Mouse (Mus musculus) neural tube, embryonic 12.5 days (tissue): ENCODE measurements at regions not wholly inside any gene's neighbourhood (a gene's known extent, or its start where the extent isn't known, plus 50 kb on each side); places are given as distances from the start of the nearest gene placed in this dataset.

Source experiments
- ATAC-seq: fragments of 200-750 bp; cut with Nextera tagmentation; 2 replicates; pipeline ENCODE4 v1.8.0; 2017; ENCODE audit warnings: low read depth, mild to moderate bottlenecking, moderate TSS enrichment, moderate library complexity; ENCODE audit not compliant: low FRiP score
- H3K27ac ChIP-seq: fragments of 300-500 bp; sonication (generic); 2 replicates; pipeline ENCODE4 v1.5.1; 2016
- H3K27me3 ChIP-seq: fragments of 300-500 bp; sonication (generic); replicated peaks from 2 replicates; pipeline ENCODE4 v1.6.1; 2016; ENCODE audit warnings: mild to moderate bottlenecking
- H3K36me3 ChIP-seq: fragments of 300-500 bp; sonication (generic); 2 replicates; pipeline ENCODE4 v1.6.1; 2016; ENCODE audit warnings: mild to moderate bottlenecking
- H3K4me1 ChIP-seq: fragments of 300-500 bp; sonication (generic); 2 replicates; pipeline ENCODE4 v1.6.1; 2016
- H3K4me2 ChIP-seq: fragments of 300-500 bp; sonication (generic); replicated peaks from 2 replicates; pipeline ENCODE4 v1.6.1; 2016; ENCODE audit warnings: mild to moderate bottlenecking
- H3K4me3 ChIP-seq: fragments of 300-500 bp; sonication (generic); 2 replicates; pipeline ENCODE4 v1.5.1; 2016
- H3K9ac ChIP-seq: fragments of 300-500 bp; sonication (generic); 2 replicates; pipeline ENCODE4 v1.6.1; 2016; ENCODE audit warnings: mild to moderate bottlenecking
- H3K9me3 ChIP-seq: fragments of 300-500 bp; sonication (generic); 2 replicates; pipeline ENCODE4 v1.6.1; 2016; ENCODE audit warnings: mild to moderate bottlenecking
- WGBS: fragments of 180-500 bp; shearing (Covaris S2); methylation state at CpG from one replicate; pipeline ENCODE4 v1.1.7; 2016; 5-methylcytosine and 5-hydroxymethylcytosine counted together

GRCm38 (mm10) chr14:72042112-72042880 lies 449.3 kb downstream of the Gm9195 start:
- Histone ChIP-seq H3K9me3 (no peaks in the 10 kb centered on the region), H3K9ac (no peak overlapping the region), H3K27ac (no peak overlapping the region), H3K27me3 (no peaks in the 10 kb centered on the region), H3K36me3 (no peaks in the 10 kb centered on the region), H3K4me1 (no peaks in the 10 kb centered on the region), H3K4me3 (no peak overlapping the region), H3K4me2 (no peak overlapping the region)
- no peak for ATAC-seq
- WGBS = 56% methylated on average over 3 of the region's 3 CpGs

- WGBS = 63% methylated on average over 3 of the region's 3 CpGs
- Histone ChIP-seq H3K9ac (no peak overlapping the region), H3K27me3 (no peaks in the 10 kb centered on the region), H3K9me3 (no peaks in the 10 kb centered on the region), H3K27ac (no peak overlapping the region), H3K4me2 (no peak overlapping the region), H3K36me3 (no peaks in the 10 kb centered on the region), H3K4me3 (no peak overlapping the region), H3K4me1 (no peaks in the 10 kb centered on the region)
- ATAC-seq = no peak
Measured at GRCm38 (mm10) chr14:72030396-72030795, 461.2 kb downstream of the Gm9195 start.

- 80% methylated on average over 8 of the region's 8 CpGs for WGBS
- no peak overlapping the region for H3K9ac ChIP-seq
- H3K4me2 ChIP-seq = no peak overlapping the region
- ATAC-seq = no peak
- no peaks in the 10 kb centered on the region for H3K4me1 ChIP-seq
- no peaks in the 10 kb centered on the region for H3K9me3 ChIP-seq
- H3K4me3 ChIP-seq = no peak overlapping the region
- H3K27ac ChIP-seq = no peak overlapping the region
- no peaks in the 10 kb centered on the region for H3K27me3 ChIP-seq
- no peaks in the 10 kb centered on the region for H3K36me3 ChIP-seq
Measured at GRCm38 (mm10) chr14:72027362-72028020, 464.1 kb downstream of the Gm9195 start.

- no peak overlapping the region for H3K4me2 ChIP-seq
- no peak overlapping the region for H3K4me3 ChIP-seq
- no peaks in the 10 kb centered on the region for H3K27me3 ChIP-seq
- H3K9me3 ChIP-seq = no peaks in the 10 kb centered on the region
- no peak overlapping the region for H3K27ac ChIP-seq
- H3K4me1 ChIP-seq = no peaks in the 10 kb centered on the region; the same call in 1 of the 2 replicates
- H3K36me3 ChIP-seq = no peaks in the 10 kb centered on the region
- no peak overlapping the region for H3K9ac ChIP-seq
- 78% methylated on average over 2 of the region's 2 CpGs for WGBS
- ATAC-seq = no peak
Measured at GRCm38 (mm10) chr14:72004371-72004770, 487.3 kb downstream of the Gm9195 start.

GRCm38 (mm10) chr14:72002205-72003138 lies 489.2 kb downstream of the Gm9195 start:
- Histone ChIP-seq H3K4me2 (no peak overlapping the region), H3K27me3 (no peaks in the 10 kb centered on the region), H3K36me3 (no peaks in the 10 kb centered on the region), H3K27ac (no peak overlapping the region), H3K4me1 (no peaks in the 10 kb centered on the region; the same call in 1 of the 2 replicates), H3K4me3 (no peak overlapping the region), H3K9me3 (no peaks in the 10 kb centered on the region), H3K9ac (no peak overlapping the region)
- ATAC-seq = no peak
- WGBS = 63% methylated on average over 7 of the region's 7 CpGs

- WGBS = 88% methylated on average over 4 of the region's 4 CpGs
- Histone ChIP-seq H3K9ac (no peak overlapping the region), H3K4me3 (no peak overlapping the region), H3K4me2 (no peak overlapping the region), H3K27me3 (no peaks in the 10 kb centered on the region), H3K36me3 (no peaks in the 10 kb centered on the region), H3K27ac (no peak overlapping the region), H3K9me3 (no peaks in the 10 kb centered on the region), H3K4me1 (no peaks in the 10 kb centered on the region)
- ATAC-seq = no peak
Measured at GRCm38 (mm10) chr14:71973016-71973415, 518.6 kb downstream of the Gm9195 start.

- Histone ChIP-seq H3K9ac (no peak overlapping the region), H3K4me2 (no peak overlapping the region), H3K27me3 (no peaks in the 10 kb centered on the region), H3K9me3 (no peaks in the 10 kb centered on the region), H3K4me1 (no peaks in the 10 kb centered on the region), H3K4me3 (no peak overlapping the region), H3K36me3 (no peaks in the 10 kb centered on the region), H3K27ac (no peak overlapping the region)
- WGBS = 98% methylated on average over 1 of the region's 1 CpGs
- ATAC-seq = no peak
Measured at GRCm38 (mm10) chr14:71972521-71972920, 519.1 kb downstream of the Gm9195 start.

GRCm38 (mm10) chr14:71967646-71968045 lies 524.0 kb downstream of the Gm9195 start:
- Histone ChIP-seq H3K4me2 (no peak overlapping the region), H3K27me3 (no peaks in the 10 kb centered on the region), H3K9ac (no peak overlapping the region), H3K4me1 (peaks cover 4% of the 10 kb centered on the region; the same call in 1 of the 2 replicates), H3K9me3 (no peaks in the 10 kb centered on the region), H3K4me3 (no peak overlapping the region), H3K27ac (no peak overlapping the region), H3K36me3 (no peaks in the 10 kb centered on the region)
- ATAC-seq = no peak
- 72% methylated on average over 6 of the region's 6 CpGs for WGBS

- Histone ChIP-seq H3K4me3 (no peak overlapping the region), H3K9me3 (no peaks in the 10 kb centered on the region), H3K27me3 (no peaks in the 10 kb centered on the region), H3K9ac (no peak overlapping the region), H3K36me3 (no peaks in the 10 kb centered on the region), H3K4me2 (no peak overlapping the region), H3K27ac (no peak overlapping the region), H3K4me1 (peaks cover 4% of the 10 kb centered on the region; the same call in 1 of the 2 replicates)
- under 1% methylated on average over 4 of the region's 4 CpGs for WGBS
- ATAC-seq = peak; percentile 94
Measured at GRCm38 (mm10) chr14:71963389-71964169, 528.1 kb downstream of the Gm9195 start.

- no peaks in the 10 kb centered on the region for H3K36me3 ChIP-seq
- no peaks in the 10 kb centered on the region for H3K27me3 ChIP-seq
- H3K4me3 ChIP-seq = no peak overlapping the region
- no peaks in the 10 kb centered on the region for H3K4me1 ChIP-seq
- no peak overlapping the region for H3K9ac ChIP-seq
- 94% methylated on average over 2 of the region's 2 CpGs for WGBS
- H3K9me3 ChIP-seq = no peaks in the 10 kb centered on the region
- H3K27ac ChIP-seq = no peak overlapping the region
- ATAC-seq = no peak
- no peak overlapping the region for H3K4me2 ChIP-seq
Measured at GRCm38 (mm10) chr14:71948701-71949100, 542.9 kb downstream of the Gm9195 start.

- ATAC-seq = peak; percentile 48; the same call in 1 of the 2 replicates
- no peaks in the 10 kb centered on the region for H3K4me1 ChIP-seq
- H3K36me3 ChIP-seq = no peaks in the 10 kb centered on the region
- H3K27ac ChIP-seq = no peak overlapping the region
- no peaks in the 10 kb centered on the region for H3K27me3 ChIP-seq
- no peak overlapping the region for H3K4me2 ChIP-seq
- 77% methylated on average over 2 of the region's 2 CpGs for WGBS
- no peak overlapping the region for H3K4me3 ChIP-seq
- no peaks in the 10 kb centered on the region for H3K9me3 ChIP-seq
- H3K9ac ChIP-seq = no peak overlapping the region
Measured at GRCm38 (mm10) chr14:71937157-71937485, 554.5 kb downstream of the Gm9195 start.
